Mouse (Mus musculus) megakaryocyte-erythroid progenitor cell, adult 5-6 weeks (primary cell): ENCODE data around the gene Ccl3. TPM values are rescaled to one million over a fixed set of nuclear protein-coding genes. Genes with fewer than 3 reads are reported as not detected.

Experiments used
- ATAC-seq: replicated peaks from 2 replicates; pipeline ENCODE4 v1.8.0; 2016; ENCODE audit warnings: mild to moderate bottlenecking, inconsistent platforms; ENCODE audit not compliant: severe bottlenecking, poor library complexity, low FRiP score, low TSS enrichment
- total RNA-seq, 2 experiments: library from RNA; stranded (forward) in 1 of 2; stranded (reverse) in 1 of 2; fragments of 200-1000, 215-1000 nt in 1 of 2; fragments of >200 nt in 1 of 2; fragmentation: Nextera tagmentation in 1 of 2; gene quantifications; 2 replicates each; pipeline ENCODE4 v1.2.3; 2014 to 2017

Gene Ccl3
- total RNA-seq, 2 experiments from 2014 or later = 17.1 TPM; not detected in 1

GRCm38 (mm10) chr11:83630630-83631029, 18.5 kb downstream of the Ccl3 start:
- ATAC-seq = no peak

DNA sequence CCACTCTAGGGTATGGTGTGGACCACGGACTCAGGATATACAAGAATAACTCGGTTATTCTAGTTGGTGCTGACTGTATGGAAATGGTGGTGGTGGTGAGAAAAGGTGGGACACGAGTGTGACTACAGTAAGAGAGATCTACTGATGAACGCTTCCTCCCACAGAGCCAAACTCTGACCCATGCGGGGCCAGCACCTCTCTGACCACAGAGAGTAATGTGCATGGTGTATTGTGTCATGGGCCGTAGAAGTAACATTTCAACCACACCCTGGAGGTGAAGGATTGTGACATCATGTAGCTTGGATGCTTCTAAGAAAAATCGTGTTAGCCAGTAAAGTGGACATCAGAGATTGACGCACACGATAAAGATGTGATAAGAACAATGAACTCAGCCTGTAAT, 20.3 kb downstream of the Ccl3 start:
- ATAC-seq = no peak

- ATAC-seq = no peak
Observed at GRCm38 (mm10) chr11:83623586-83623985, 25.6 kb downstream of the Ccl3 start.

GRCm38 (mm10) chr11:83619037-83619436, 30.1 kb downstream of the Ccl3 start:
- ATAC-seq = no peak

DNA sequence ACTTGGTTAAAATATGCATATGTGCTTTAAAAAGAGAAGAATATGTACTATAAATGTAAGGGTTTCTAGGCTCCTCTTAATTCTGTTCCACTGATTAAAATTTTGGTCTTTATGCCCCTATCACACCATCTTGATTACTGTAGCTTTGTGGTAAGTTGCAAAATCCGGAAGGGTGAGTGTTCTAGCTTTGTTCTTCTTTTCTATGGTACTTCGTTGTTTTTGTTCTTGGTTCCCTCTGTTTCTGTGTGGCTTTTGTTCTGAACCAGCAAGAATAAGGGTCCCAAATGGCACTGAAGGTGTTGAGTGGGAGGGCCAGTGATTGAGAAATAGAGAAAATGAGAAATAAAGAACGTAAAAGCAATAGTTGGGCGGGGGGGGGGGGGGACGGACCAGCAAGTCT, 30.9 kb downstream of the Ccl3 start:
- ATAC-seq = no peak

- ATAC-seq = no peak
Observed at GRCm38 (mm10) chr11:83616586-83616985, 32.6 kb downstream of the Ccl3 start.

DNA sequence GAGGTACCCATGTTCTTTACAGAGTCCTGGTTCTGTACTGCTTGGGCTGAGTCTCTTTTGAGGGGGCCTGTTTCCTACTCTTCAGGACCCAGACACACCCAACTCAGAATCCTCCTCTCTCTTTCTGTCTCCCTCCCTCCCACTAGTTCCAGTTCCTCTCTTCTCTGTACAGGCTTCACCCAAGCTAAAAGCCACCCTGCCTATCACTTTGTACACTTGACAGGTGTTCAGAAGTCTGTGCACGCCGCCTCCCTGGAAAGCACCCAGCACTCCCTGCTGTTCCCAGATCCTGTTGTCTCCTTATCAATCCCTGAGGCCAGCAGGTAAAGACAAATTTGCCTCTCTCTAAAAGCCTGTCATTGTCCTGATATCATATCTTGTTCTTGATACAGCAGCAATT, 38.3 kb downstream of the Ccl3 start:
- ATAC-seq = no peak

DNA sequence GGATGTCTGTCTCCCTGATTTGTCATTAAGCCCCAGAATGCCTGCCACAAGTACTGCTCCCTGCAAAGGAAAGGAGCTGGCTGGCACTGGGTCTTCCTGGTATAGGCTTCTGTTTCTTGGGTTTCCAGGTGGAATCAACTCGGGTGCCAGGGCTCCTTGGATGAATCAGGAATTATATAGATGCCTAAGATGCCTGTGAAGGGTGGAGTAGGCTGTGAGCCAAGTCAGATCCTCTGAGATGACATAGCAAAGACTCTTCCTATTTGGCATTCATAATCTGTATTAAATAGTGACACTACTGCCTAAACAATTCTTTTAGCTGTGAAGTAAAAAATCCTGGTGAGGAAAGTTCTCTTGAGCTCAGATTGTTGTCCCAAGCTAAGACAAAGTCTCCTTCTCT, 42.8 kb downstream of the Ccl3 start:
- no peak for ATAC-seq

DNA sequence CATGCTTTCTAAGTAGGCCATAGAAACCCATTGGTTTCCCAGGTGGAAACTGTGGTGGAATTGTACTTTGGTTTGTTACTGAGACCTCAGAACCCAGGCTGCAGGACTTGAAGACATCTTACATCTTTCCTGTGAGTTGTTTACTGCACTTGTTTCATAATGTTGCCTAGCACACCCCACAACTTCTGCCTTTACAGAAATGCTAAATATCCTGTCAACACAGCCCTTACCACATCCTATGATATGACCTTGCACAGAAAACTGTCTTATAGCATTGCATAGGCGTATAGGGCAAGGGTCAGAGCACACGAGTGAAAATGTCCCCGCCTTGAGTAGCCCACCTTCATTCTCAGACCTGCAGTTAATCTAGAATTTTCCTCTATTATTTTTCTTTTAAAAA, 43.6 kb downstream of the Ccl3 start:
- ATAC-seq = no peak

DNA sequence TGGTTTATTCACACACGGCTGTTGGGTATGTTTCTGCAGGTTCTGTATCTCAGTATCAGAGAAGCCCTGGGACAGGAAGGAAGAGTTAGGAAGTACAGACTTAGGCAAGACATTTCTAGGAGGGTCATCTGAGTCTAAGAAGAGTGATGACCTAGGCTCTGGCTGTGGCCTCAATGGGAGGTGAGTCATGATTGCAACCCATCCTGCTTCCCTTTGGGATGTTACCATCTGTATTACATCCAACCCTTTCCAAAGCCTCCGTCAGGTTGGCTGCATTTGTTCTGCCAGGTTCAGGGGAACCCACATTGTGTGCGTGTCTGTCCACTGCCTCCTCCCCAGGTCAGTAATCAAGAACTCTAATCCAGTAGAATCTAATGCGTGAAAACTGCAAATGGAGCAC, 44.5 kb downstream of the Ccl3 start:
- ATAC-seq = no peak

DNA sequence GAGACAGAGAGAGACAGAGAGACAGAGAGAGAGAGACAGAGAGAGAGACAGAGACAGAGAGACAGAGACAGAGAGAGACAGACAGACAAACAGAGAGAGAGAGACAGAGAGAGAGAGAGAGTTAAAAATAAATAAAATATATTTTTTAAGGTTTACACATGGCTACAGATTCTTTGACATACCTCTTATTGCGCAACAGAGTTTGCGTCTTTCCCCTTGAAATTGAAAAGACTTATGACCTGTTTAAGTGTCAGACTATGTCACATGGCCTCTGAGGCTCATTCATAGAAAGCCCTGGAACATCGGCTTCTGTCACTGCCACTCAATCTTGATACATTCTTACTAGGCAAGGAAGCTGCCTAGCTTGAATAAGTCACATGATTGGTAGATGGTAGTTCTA, 45.8 kb downstream of the Ccl3 start:
- no peak for ATAC-seq

GRCm38 (mm10) chr11:83600576-83600975, 48.6 kb downstream of the Ccl3 start:
- ATAC-seq = no peak

DNA sequence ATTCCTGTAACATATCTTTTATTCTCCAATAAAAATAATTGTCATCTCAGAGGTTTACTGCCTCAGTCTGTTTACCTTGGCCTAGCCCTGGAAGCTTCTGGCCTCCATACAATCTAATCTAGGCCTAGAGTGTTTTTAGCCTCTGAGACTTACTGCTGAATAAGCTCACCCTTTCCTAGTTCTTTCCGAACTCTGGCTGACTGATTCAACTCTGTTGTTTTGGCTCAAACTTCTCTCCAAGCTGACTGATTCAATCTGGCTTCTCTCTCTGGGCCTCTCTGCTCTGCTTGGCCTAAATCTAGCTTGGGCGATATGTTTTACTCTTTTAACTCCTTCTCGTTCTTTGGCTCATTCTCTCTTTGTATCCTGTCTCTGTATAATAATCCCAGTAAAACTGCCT, 50.2 kb downstream of the Ccl3 start:
- ATAC-seq = no peak

DNA sequence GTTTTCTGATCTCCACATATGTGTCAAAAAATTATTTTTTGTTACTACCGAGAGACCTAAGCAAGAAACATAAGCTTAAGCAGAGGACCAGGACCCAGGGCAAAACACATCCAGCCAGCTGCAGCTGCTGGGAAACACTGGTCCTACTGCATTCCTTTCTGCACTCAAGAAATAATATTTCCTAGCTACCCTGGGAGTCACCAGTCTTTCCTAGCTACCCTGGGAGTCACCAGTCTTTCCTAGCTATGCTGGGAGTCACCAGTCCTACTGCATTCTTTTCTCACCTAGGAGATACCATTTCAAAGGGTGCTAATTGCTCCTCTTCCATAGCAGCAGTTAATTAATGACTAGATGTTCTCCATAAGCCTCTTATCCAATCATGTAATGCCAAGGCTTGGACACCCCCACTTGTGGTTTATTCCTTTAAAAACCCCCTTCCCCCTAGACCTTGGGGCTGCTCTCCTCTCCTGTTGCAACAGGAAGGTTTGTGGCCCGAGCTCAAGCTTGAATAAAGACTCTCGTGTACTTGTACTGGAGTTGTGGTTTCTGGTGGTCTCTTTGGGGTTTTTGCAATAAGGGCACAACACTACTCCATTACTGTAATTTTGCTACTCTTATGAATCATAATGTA, 50.8 kb downstream of the Ccl3 start:
- ATAC-seq = no peak

Other genes starting within 250 kb of the Ccl3 start
- not detected in 2 replicates for gene Rasl10b, start 240.2 kb downstream of the Ccl3 start, total RNA-seq (2014; fragmentation: Nextera tagmentation)
- gene Rasl10b, start 240.2 kb downstream of the Ccl3 start, total RNA-seq (2017) = 0.19 TPM in 1 of 2 replicates, not detected in the other
- gene Gas2l2, start 219.9 kb downstream of the Ccl3 start, total RNA-seq (2014; fragmentation: Nextera tagmentation) = not detected in 2 replicates
- not detected in 2 replicates for gene Gas2l2, start 219.9 kb downstream of the Ccl3 start, total RNA-seq (2017)
- gene 1700020L24Rik, start 211.7 kb downstream of the Ccl3 start, total RNA-seq (2014; fragmentation: Nextera tagmentation) = 2.6 TPM in 1 of 2 replicates, not detected in the other
- not detected in 2 replicates for gene 1700020L24Rik, start 211.7 kb downstream of the Ccl3 start, total RNA-seq (2017)
- gene Mmp28, start 186.3 kb downstream of the Ccl3 start, total RNA-seq (2014; fragmentation: Nextera tagmentation) = 0.37 TPM in 1 of 2 replicates, not detected in the other
- 0.19 and 0.42 TPM in 2 replicates for gene Mmp28, start 186.3 kb downstream of the Ccl3 start, total RNA-seq (2017)
- gene Taf15, start 176.3 kb downstream of the Ccl3 start, total RNA-seq (2014; fragmentation: Nextera tagmentation) = 60.9 and 72.5 TPM in 2 replicates
- 24.0 and 32.8 TPM in 2 replicates for gene Taf15, start 176.3 kb downstream of the Ccl3 start, total RNA-seq (2017)
- gene Heatr9, start 127.2 kb downstream of the Ccl3 start, total RNA-seq (2014; fragmentation: Nextera tagmentation) = not detected in 2 replicates
- not detected in 2 replicates for gene Heatr9, start 127.2 kb downstream of the Ccl3 start, total RNA-seq (2017)
- 8.9 and 46.6 TPM in 2 replicates for gene Ccl5, start 118.8 kb downstream of the Ccl3 start, total RNA-seq (2014; fragmentation: Nextera tagmentation)
- gene Ccl5, start 118.8 kb downstream of the Ccl3 start, total RNA-seq (2017) = 5.6 and 32.4 TPM in 2 replicates
- not detected in 2 replicates for gene Ccl9, start 70.7 kb downstream of the Ccl3 start, total RNA-seq (2014; fragmentation: Nextera tagmentation)
- gene Ccl9, start 70.7 kb downstream of the Ccl3 start, total RNA-seq (2017) = 0.70 and 10.4 TPM in 2 replicates
- gene Ccl6, start 56.3 kb downstream of the Ccl3 start, total RNA-seq (2014; fragmentation: Nextera tagmentation) = not detected in 2 replicates
- 0.84 and 4.1 TPM in 2 replicates for gene Ccl6, start 56.3 kb downstream of the Ccl3 start, total RNA-seq (2017)
- gene Rpl9-ps1, start 3.7 kb downstream of the Ccl3 start, total RNA-seq (2014; fragmentation: Nextera tagmentation) = not detected in 2 replicates
- not detected in 2 replicates for gene Rpl9-ps1, start 3.7 kb downstream of the Ccl3 start, total RNA-seq (2017)
- gene Ccl4, start 13.2 kb upstream of the Ccl3 start, total RNA-seq (2014; fragmentation: Nextera tagmentation) = 1.7 TPM in 1 of 2 replicates, not detected in the other
- gene Ccl4, start 13.2 kb upstream of the Ccl3 start, total RNA-seq (2017) = 10.9 and 16.2 TPM in 2 replicates
- not detected in 2 replicates for gene Wfdc17, start 54.6 kb upstream of the Ccl3 start, total RNA-seq (2014; fragmentation: Nextera tagmentation)
- not detected in 2 replicates for gene Wfdc17, start 54.6 kb upstream of the Ccl3 start, total RNA-seq (2017)
- gene Wfdc18, start 59.7 kb upstream of the Ccl3 start, total RNA-seq (2014; fragmentation: Nextera tagmentation) = not detected in 2 replicates
- not detected in 2 replicates for gene Wfdc18, start 59.7 kb upstream of the Ccl3 start, total RNA-seq (2017)
- gene Wfdc21, start 97.6 kb upstream of the Ccl3 start, total RNA-seq (2014; fragmentation: Nextera tagmentation) = 30.6 TPM in 1 of 2 replicates, not detected in the other
- gene Wfdc21, start 97.6 kb upstream of the Ccl3 start, total RNA-seq (2017) = 2.1 TPM in 1 of 2 replicates, not detected in the other
- 21.9 and 38.9 TPM in 2 replicates for gene Heatr6, start 104.3 kb upstream of the Ccl3 start, total RNA-seq (2014; fragmentation: Nextera tagmentation)
- gene Heatr6, start 104.3 kb upstream of the Ccl3 start, total RNA-seq (2017) = 10.2 and 20.6 TPM in 2 replicates
- gene Hnf1b, start 200.7 kb upstream of the Ccl3 start, total RNA-seq (2014; fragmentation: Nextera tagmentation) = not detected in 2 replicates
- gene Hnf1b, start 200.7 kb upstream of the Ccl3 start, total RNA-seq (2017) = not detected in 2 replicates